Mouse (Mus musculus) intestine, postnatal 0 days (tissue): ENCODE data around the gene Nid2. TPM values are rescaled to one million over a fixed set of nuclear protein-coding genes. Genes with fewer than 3 reads are reported as not detected.

Experiments
- ATAC-seq: fragments of 200-750 bp; cut with Nextera tagmentation; 2 replicates; pipeline ENCODE4 v1.8.0; 2017; ENCODE audit warnings: mild to moderate bottlenecking, moderate TSS enrichment, moderate library complexity
- H3K27ac ChIP-seq: fragments of 300-500 bp; sonication (generic); 2 replicates; pipeline ENCODE4 v1.5.1; 2014; ENCODE audit warnings: mild to moderate bottlenecking, low read depth, low read length, moderate library complexity
- H3K27me3 ChIP-seq: fragments of 300-500 bp; sonication (generic); replicated peaks from 2 replicates; pipeline ENCODE4 v1.6.1; 2014; ENCODE audit warnings: low read length, mixed read lengths; ENCODE audit not compliant: control insufficient read depth, insufficient read depth
- H3K36me3 ChIP-seq: fragments of 300-500 bp; sonication (generic); 2 replicates; pipeline ENCODE4 v1.6.1; 2014; ENCODE audit warnings: mild to moderate bottlenecking, moderate library complexity; ENCODE audit not compliant: control insufficient read depth, insufficient read depth
- H3K4me1 ChIP-seq: fragments of 300-500 bp; sonication (generic); replicated peaks from 2 replicates; pipeline ENCODE4 v1.6.1; 2014; ENCODE audit warnings: antibody characterized with exemption, low read length, mixed read lengths; ENCODE audit not compliant: control insufficient read depth, insufficient read depth
- H3K4me2 ChIP-seq: fragments of 300-500 bp; sonication (generic); replicated peaks from 2 replicates; pipeline ENCODE4 v1.6.1; 2014; ENCODE audit warnings: low read depth, mild to moderate bottlenecking, moderate library complexity
- H3K4me3 ChIP-seq: fragments of 300-500 bp; sonication (generic); 2 replicates; pipeline ENCODE4 v1.5.1; 2014; ENCODE audit warnings: low read depth, low read length
- H3K9ac ChIP-seq: fragments of 300-500 bp; sonication (generic); 2 replicates; pipeline ENCODE4 v1.6.1; 2014; ENCODE audit warnings: mild to moderate bottlenecking, low read depth, low read length
- H3K9me3 ChIP-seq: fragments of 300-500 bp; sonication (generic); 2 replicates; pipeline ENCODE4 v1.6.1; 2016; ENCODE audit warnings: mixed run types; ENCODE audit not compliant: control insufficient read depth
- CTCF ChIP-seq: sonication (generic); IDR thresholded peaks from 2 replicates; pipeline ENCODE4 v1.5.1; 2016; ENCODE audit warnings: low read depth, mild to moderate bottlenecking, control low read depth, antibody characterized with exemption, moderate library complexity
- WGBS: fragments of 180-500 bp; shearing (Covaris S2); extraction: QIAGEN DNeasy Blood & Tissue Kit; methylation state at CpG from one replicate; pipeline ENCODE4 v1.1.7; 2014; 5-methylcytosine and 5-hydroxymethylcytosine counted together
- polyA plus RNA-seq: library from polyadenylated mRNA; unstranded; fragments of >200 nt; fragmentation: Nextera tagmentation; extraction: Ambion mirVana; gene quantifications from 2 replicates; pipeline ENCODE4 v1.2.1, GENCODE M21; 2015

Gene Nid2
- polyA plus RNA-seq, 1 experiment from 2014 or later, result 20.0 TPM

GRCm38 (mm10) chr14:19823321-19824142, 72.5 kb downstream of the Nid2 start, which contains the start of gene Rtraf:
Gene Rtraf (minus strand): TSS chr14:19823824.
- peak; percentile 99 for ATAC-seq
- WGBS, result under 1% methylated on average over 80 of the region's 80 CpGs

GRCm38 (mm10) chr14:19825481-19825880, 74.4 kb downstream of the Nid2 start:
- Histone ChIP-seq H3K4me2 (no peak overlapping the region), H3K9ac (no peak overlapping the region), H3K36me3 (0 out of 2 replicates have a peak, but pooled peaks cover 8% of the 10 kb centered on the region), H3K27me3 (no peaks in the 10 kb centered on the region), H3K4me3 (no peak overlapping the region), H3K27ac (no peak overlapping the region), H3K4me1 (no peaks in the 10 kb centered on the region), H3K9me3 (no peaks in the 10 kb centered on the region)
- ATAC-seq, result no peak
- 77% methylated on average over 11 of the region's 11 CpGs for WGBS
- TF ChIP-seq CTCF, result no peak

More at GRCm38 (mm10) chr14:19823321-19824142, 72.5 kb downstream of the Nid2 start, which contains the start of gene Rtraf:
- Histone ChIP-seq H3K27me3 (no peaks in the 10 kb centered on the region), H3K4me1 (no peaks in the 10 kb centered on the region), H3K4me3 (peak within 1 kb of the TSS; percentile 96), H3K9ac (peak within 1 kb of the TSS; percentile 90), H3K27ac (peak within 1 kb of the TSS; percentile 80), H3K36me3 (peaks cover 19% of the 10 kb centered on the region), H3K4me2 (peak within 1 kb of the TSS; percentile 82), H3K9me3 (no peaks in the 10 kb centered on the region)
- TF ChIP-seq CTCF, result no peak

GRCm38 (mm10) chr14:19836289-19836688, 85.2 kb downstream of the Nid2 start:
- Histone ChIP-seq H3K9ac (no peak overlapping the region), H3K27ac (no peak overlapping the region), H3K4me1 (no peaks in the 10 kb centered on the region), H3K9me3 (no peaks in the 10 kb centered on the region), H3K27me3 (no peaks in the 10 kb centered on the region), H3K4me3 (no peak overlapping the region), H3K36me3 (no peaks in the 10 kb centered on the region), H3K4me2 (no peak overlapping the region)
- 75% methylated on average over 3 of the region's 3 CpGs for WGBS
- no peak for ATAC-seq
- no peak for TF ChIP-seq CTCF

- Histone ChIP-seq H3K4me2 (peak overlapping the region; percentile 52), H3K27me3 (no peaks in the 10 kb centered on the region), H3K36me3 (no peaks in the 10 kb centered on the region), H3K9me3 (no peaks in the 10 kb centered on the region), H3K9ac (peak overlapping the region; percentile 34; the same call in 1 of the 2 replicates), H3K27ac (no peak overlapping the region), H3K4me3 (peak overlapping the region; percentile 24), H3K4me1 (no peaks in the 10 kb centered on the region)
- TF ChIP-seq CTCF, result peak; percentile 83
- 31% methylated on average over 15 of the region's 15 CpGs for whole genome bisulfite sequencing
- 0 out of 2 replicates have a peak, but pooled peaks have one; percentile 31 for ATAC-seq
Measured at GRCm38 (mm10) chr14:19839600-19840332, 88.7 kb downstream of the Nid2 start.

GRCm38 (mm10) chr14:19853471-19853870, 102.4 kb downstream of the Nid2 start:
- ATAC-seq, result no peak
- Histone ChIP-seq H3K27ac (no peak overlapping the region), H3K9ac (no peak overlapping the region), H3K4me3 (no peak overlapping the region), H3K36me3 (no peaks in the 10 kb centered on the region), H3K4me1 (no peaks in the 10 kb centered on the region), H3K27me3 (no peaks in the 10 kb centered on the region), H3K4me2 (no peak overlapping the region), H3K9me3 (no peaks in the 10 kb centered on the region)
- no peak for TF ChIP-seq CTCF
- WGBS, result 47% methylated on average over 3 of the region's 3 CpGs

GRCm38 (mm10) chr14:19858279-19858678, 107.2 kb downstream of the Nid2 start:
- WGBS, result 68% methylated on average over 2 of the region's 2 CpGs
- H3K9ac ChIP-seq, result no peak overlapping the region
- H3K36me3 ChIP-seq, result no peaks in the 10 kb centered on the region
- TF ChIP-seq CTCF, result no peak
- no peak overlapping the region for H3K4me2 ChIP-seq
- no peak for ATAC-seq
- no peaks in the 10 kb centered on the region for H3K27me3 ChIP-seq
- H3K4me1 ChIP-seq, result no peaks in the 10 kb centered on the region
- no peak overlapping the region for H3K27ac ChIP-seq
- no peak overlapping the region for H3K4me3 ChIP-seq
- no peaks in the 10 kb centered on the region for H3K9me3 ChIP-seq
